Comparison of ENCODE assay signal across 19 mouse cellular contexts in genomic region chr15:63400011-63400410, GRCm38 (mm10).
DNase-seq lines count a peak whose midpoint lies in the region; ATAC-seq and TF ChIP-seq lines count a peak whose summit lies in the region.
"Had no signal": no experiment of that assay in that cellular context is flagged by ENCODE, and none has a peak within 500 bp of the region (broad histone marks: within the 10 kb centered on the region; RNA-seq: fewer than 3 reads in every experiment).

No protein-coding gene starts in this region.

- no peaks in the 10 kb centered on the region for H3K36me3 ChIP-seq in intestine, embryonic 14.5 days (ENCODE audit: control insufficient read depth, insufficient read depth, low read length)
- no peaks in the 10 kb centered on the region for H3K36me3 ChIP-seq in intestine, embryonic 16.5 days (ENCODE audit: control insufficient read depth, insufficient read depth, low read length)
- H3K36me3 ChIP-seq: embryonic facial prominence, embryonic 13.5 days; heart, embryonic 15.5 days; hindbrain, embryonic 15.5 days had no signal

- no peaks in the 10 kb centered on the region for H3K4me1 ChIP-seq in intestine, embryonic 14.5 days (replicated peaks; ENCODE audit: control insufficient read depth, insufficient read depth, low read length)
- no peaks in the 10 kb centered on the region for H3K4me1 ChIP-seq in intestine, embryonic 16.5 days (ENCODE audit: control insufficient read depth, insufficient read depth, low read length)
- H3K4me1 ChIP-seq: embryonic facial prominence, embryonic 13.5 days; forebrain, embryonic 13.5 days; heart, embryonic 15.5 days; hindbrain, embryonic 15.5 days had no signal

- no peak for TF ChIP-seq CTCF in gastrocnemius, adult 2 months (IDR thresholded peaks at IDR 0.05)

- no peaks in the 10 kb centered on the region for H3K9me3 ChIP-seq in intestine, embryonic 14.5 days (ENCODE audit: control insufficient read depth, low read length)
- no peaks in the 10 kb centered on the region for H3K9me3 ChIP-seq in intestine, embryonic 16.5 days (ENCODE audit: control insufficient read depth, low read length)
- H3K9me3 ChIP-seq: embryonic facial prominence, embryonic 13.5 days; forebrain, embryonic 13.5 days; heart, embryonic 15.5 days; hindbrain, embryonic 15.5 days had no signal

- H3K27me3 ChIP-seq in intestine, embryonic 14.5 days (replicated peaks; ENCODE audit: control insufficient read depth, insufficient read depth, low read length): no peaks in the 10 kb centered on the region
- H3K27me3 ChIP-seq in intestine, embryonic 16.5 days (replicated peaks; ENCODE audit: control insufficient read depth, insufficient read depth, low read length): no peaks in the 10 kb centered on the region
- H3K27me3 ChIP-seq: embryonic facial prominence, embryonic 13.5 days; forebrain, embryonic 13.5 days; heart, embryonic 15.5 days; hindbrain, embryonic 15.5 days had no signal

- intact Hi-C loops in gastrocnemius, adult 2 months (cut with DNase I): no loop called here
- intact Hi-C loops in heart, postnatal 25 days (cut with DNase I): no loop called here

- DNase-seq in gastrocnemius, adult 2 months: no peak
- DNase-seq in gastrocnemius, adult 8-10 months (ENCODE audit: low spot score in 2 of 2): no peak
- DNase-seq in heart, adult 9 months (ENCODE audit: low spot score in 2 of 2): peak; percentile 0 to 11
- no peak for DNase-seq in heart, postnatal 25 days (ENCODE audit: low spot score)
- no peak for DNase-seq in intestine, embryonic 14.5 days (ENCODE audit: low spot score)
- DNase-seq in lung, postnatal 36 days: no peak
- DNase-seq in kidney, postnatal 25 days: no peak
- DNase-seq: adrenal gland, postnatal 10 days; cerebellum, adult 11 months; cerebellum, adult 9-10 months; cerebellum, postnatal 25 days; forebrain, postnatal 0 days; kidney, adult 11 months; kidney, adult 9 months had no signal

- H3K9ac ChIP-seq in intestine, embryonic 14.5 days (ENCODE audit: low read length): no peak overlapping the region
- no peak overlapping the region for H3K9ac ChIP-seq in intestine, embryonic 16.5 days (ENCODE audit: low read depth, low read length)
- H3K9ac ChIP-seq: embryonic facial prominence, embryonic 13.5 days; forebrain, embryonic 13.5 days; forebrain, postnatal 0 days; heart, embryonic 15.5 days; hindbrain, embryonic 15.5 days had no signal

- H3K4me3 ChIP-seq in gastrocnemius, adult 2 months: no peak overlapping the region
- H3K4me3 ChIP-seq in intestine, embryonic 14.5 days (ENCODE audit: low read depth, low read length): no peak overlapping the region
- no peak overlapping the region for H3K4me3 ChIP-seq in intestine, embryonic 16.5 days (ENCODE audit: low read length)
- H3K4me3 ChIP-seq: embryonic facial prominence, embryonic 13.5 days; forebrain, embryonic 13.5 days; heart, embryonic 15.5 days; hindbrain, embryonic 15.5 days had no signal

- peak overlapping the region; percentile 35; the same call in 1 of the 2 replicates for H3K27ac ChIP-seq in gastrocnemius, adult 2 months
- 0 out of 2 replicates have a peak overlapping the region, but pooled peaks have one; percentile 22 for H3K27ac ChIP-seq in intestine, embryonic 14.5 days (ENCODE audit: low read depth)
- no peak overlapping the region for H3K27ac ChIP-seq in intestine, embryonic 16.5 days (ENCODE audit: low read length)
- H3K27ac ChIP-seq: embryonic facial prominence, embryonic 13.5 days; forebrain, embryonic 13.5 days; heart, embryonic 15.5 days; hindbrain, embryonic 15.5 days had no signal

- no peak for ATAC-seq in intestine, embryonic 14.5 days (replicated peaks; ENCODE audit: low FRiP score, low TSS enrichment, low read depth)
- ATAC-seq in intestine, embryonic 16.5 days: no peak
- ATAC-seq: forebrain, embryonic 13.5 days; forebrain, postnatal 0 days had no signal

- 63% methylated on average over 1 of the region's 1 CpGs for WGBS in intestine, embryonic 14.5 days
- WGBS in intestine, embryonic 16.5 days: 69% methylated on average over 1 of the region's 1 CpGs

- no peak overlapping the region for H3K4me2 ChIP-seq in intestine, embryonic 14.5 days (ENCODE audit: low read length)
- H3K4me2 ChIP-seq in intestine, embryonic 16.5 days (ENCODE audit: low read depth, low read length): no peak overlapping the region
- H3K4me2 ChIP-seq: embryonic facial prominence, embryonic 13.5 days; forebrain, embryonic 13.5 days; heart, embryonic 15.5 days; hindbrain, embryonic 15.5 days had no signal

Comparison
In these comparisons a context has a peak if more than half of its experiments do, and no peak if none do; other contexts are left out.
1. DNase-seq: peak in heart, adult 9 months (2 of 2); none in gastrocnemius, adult 2 months (single experiment), gastrocnemius, adult 8-10 months (0 of 2), heart, postnatal 25 days (single experiment), intestine, embryonic 14.5 days (single experiment), lung, postnatal 36 days (single experiment) and kidney, postnatal 25 days (0 of 2).